Mouse (Mus musculus): ENCODE data around the gene Celsr2. TPM values are rescaled to one million over a fixed set of nuclear protein-coding genes. Genes with fewer than 3 reads are reported as not detected.

Celsr2 gene
- total RNA-seq, 2 experiments from 2014 or later, result 177 to 179 TPM

GRCm38 (mm10) chr3:108381945-108382875 is 33.1 kb downstream of the Celsr2 start:
- no peak for DNase-seq (ENCODE audit: low spot score in 2 of 2)

- DNase-seq (ENCODE audit: low spot score in 2 of 2), result no peak
These were observed 34.7 kb downstream of the Celsr2 start for GRCm38 (mm10) chr3:108380695-108381094.

GRCm38 (mm10) chr3:108378875-108379663 is 36.3 kb downstream of the Celsr2 start:
- no peak for DNase-seq (ENCODE audit: low spot score in 2 of 2)

GRCm38 (mm10) chr3:108372691-108373090 is 42.7 kb downstream of the Celsr2 start:
- no peak for DNase-seq (ENCODE audit: low spot score in 2 of 2)

- DNase-seq (ENCODE audit: low spot score in 2 of 2), result no peak
These were observed 43.1 kb downstream of the Celsr2 start for GRCm38 (mm10) chr3:108372274-108372673.

DNA sequence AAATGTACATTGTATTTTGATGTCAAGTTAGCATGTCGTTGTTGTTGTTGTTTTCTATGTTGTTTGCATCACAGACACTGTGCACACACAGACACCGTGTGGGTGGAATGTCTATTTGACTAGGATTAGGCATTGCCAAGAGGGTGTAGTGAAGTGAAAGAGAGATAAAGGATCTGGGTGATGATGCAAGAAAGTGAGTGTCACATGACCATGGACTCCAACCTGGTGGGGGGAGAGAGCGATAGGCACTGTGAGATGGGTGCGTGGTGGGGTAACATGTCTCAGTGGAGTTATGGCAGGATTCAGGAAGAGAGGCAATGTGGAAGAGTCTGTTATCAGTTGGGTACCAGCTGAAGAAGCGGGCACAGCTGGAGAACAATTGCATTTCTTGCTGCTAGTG is 46.6 kb downstream of the Celsr2 start:
- no peak for DNase-seq (ENCODE audit: low spot score in 2 of 2)

DNA sequence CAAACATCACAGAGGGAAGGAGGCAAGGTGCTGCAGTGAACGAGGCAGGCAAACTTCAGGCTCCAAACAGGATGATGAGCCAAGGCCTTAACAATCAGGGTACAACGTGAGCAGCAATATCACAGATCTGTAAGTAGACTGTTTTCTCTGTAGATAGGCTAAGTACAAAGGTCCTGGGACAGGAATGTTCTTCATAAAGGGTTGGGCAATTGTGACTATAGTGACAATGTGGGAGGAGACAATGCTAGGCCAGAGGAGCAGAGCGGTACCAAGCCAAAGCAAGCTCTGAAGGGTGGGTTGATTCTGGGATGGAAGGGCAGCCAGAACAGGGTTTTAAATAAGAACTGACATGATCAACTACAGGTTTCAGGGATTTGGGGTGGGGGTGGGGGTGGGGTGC is 47.5 kb downstream of the Celsr2 start:
- no peak for DNase-seq (ENCODE audit: low spot score in 2 of 2)

- no peak for DNase-seq (ENCODE audit: low spot score in 2 of 2)
These were observed 48.2 kb downstream of the Celsr2 start for GRCm38 (mm10) chr3:108367173-108367572.

- no peak for DNase-seq (ENCODE audit: low spot score in 2 of 2)
These were observed 50.9 kb downstream of the Celsr2 start, which contains the start of gene Mybphl for GRCm38 (mm10) chr3:108364270-108364995. Gene Mybphl, plus strand, starts transcription at chr3:108364911.

DNA sequence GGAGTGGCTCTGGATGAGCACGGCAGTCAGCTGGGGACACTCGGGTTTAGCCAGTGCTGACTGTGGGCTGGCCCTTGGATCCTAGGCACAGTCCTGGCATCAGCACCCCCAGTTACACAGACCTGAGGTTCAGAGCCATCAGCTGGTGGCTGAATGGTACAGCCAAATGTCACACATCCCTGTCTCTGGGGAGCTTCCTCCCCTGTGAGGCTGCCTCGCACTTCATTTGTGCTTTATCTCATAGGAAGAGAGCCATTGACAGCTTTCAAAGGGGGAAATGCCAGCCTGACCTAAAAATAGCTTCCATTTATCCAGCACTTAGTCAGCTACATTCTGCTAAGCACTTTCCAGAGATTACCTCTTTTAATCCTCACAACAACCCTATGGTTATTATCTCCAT is 51.7 kb downstream of the Celsr2 start:
- no peak for DNase-seq (ENCODE audit: low spot score in 2 of 2)

DNA sequence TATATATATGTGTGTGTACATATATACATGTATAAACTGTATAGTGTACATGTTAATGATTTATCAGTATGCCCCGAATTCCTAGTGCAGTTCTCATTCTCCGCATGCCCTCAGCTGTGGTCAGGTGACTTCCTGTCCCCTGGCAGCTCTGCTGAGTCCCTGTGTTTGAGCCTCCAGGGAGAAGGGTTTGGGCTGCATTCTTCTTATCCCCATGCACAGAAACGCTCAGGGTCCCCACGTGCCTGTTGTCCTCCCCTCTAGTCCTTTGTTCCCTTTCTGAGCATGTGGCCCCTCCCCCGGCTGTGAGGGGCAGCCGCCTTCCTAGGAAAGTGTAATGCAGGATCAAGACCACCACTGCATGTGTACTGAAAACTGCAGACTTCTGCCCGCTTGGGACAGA is 54.5 kb downstream of the Celsr2 start:
- no peak for DNase-seq (ENCODE audit: low spot score in 2 of 2)

GRCm38 (mm10) chr3:108358445-108358844 is 56.9 kb downstream of the Celsr2 start:
- DNase-seq (ENCODE audit: low spot score in 2 of 2), result peak in 1 of 2 experiments; percentile 31

DNA sequence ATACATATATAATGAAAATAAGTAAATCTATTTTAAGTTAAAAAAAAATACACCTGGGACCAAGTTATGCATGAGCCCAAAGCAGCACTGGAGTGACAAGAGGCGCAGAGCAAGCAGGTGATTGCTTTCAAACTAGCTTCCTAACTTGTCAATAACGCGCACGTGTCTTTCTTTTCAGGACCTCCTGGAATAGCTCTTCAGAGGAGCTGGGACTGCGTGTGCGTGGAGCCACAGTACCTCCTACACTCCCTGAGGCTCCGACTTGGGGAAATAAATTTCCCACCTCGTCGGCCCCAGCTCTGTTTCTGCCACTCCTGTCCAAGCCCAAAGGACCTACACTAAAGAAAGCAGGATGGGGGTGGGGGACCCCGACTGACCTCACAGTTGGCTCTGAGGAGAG is 58.3 kb downstream of the Celsr2 start:
- DNase-seq (ENCODE audit: low spot score in 2 of 2), result no peak

DNA sequence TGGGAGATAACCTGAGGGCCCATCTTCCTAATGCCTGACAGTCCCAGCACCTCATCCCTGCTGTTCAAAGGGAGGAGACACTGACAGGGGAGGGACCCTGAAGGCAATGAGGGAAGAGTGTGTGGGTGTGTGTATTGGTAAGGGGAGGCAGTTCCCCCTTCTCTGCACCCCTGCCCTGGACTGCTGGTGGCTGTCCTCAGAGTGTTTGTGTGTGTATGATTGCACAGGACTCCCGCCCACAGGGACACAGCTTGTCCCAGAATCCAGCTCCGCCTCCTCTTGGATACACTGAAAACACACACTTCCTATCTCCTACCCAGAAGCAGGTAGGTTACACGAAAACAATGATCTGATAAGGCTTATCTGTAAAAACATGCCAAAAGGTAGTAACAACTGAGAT is 60.1 kb downstream of the Celsr2 start:
- DNase-seq (ENCODE audit: low spot score in 2 of 2), result no peak

GRCm38 (mm10) chr3:108348376-108348775 is 67.0 kb downstream of the Celsr2 start:
- DNase-seq (ENCODE audit: low spot score in 2 of 2), result no peak

DNA sequence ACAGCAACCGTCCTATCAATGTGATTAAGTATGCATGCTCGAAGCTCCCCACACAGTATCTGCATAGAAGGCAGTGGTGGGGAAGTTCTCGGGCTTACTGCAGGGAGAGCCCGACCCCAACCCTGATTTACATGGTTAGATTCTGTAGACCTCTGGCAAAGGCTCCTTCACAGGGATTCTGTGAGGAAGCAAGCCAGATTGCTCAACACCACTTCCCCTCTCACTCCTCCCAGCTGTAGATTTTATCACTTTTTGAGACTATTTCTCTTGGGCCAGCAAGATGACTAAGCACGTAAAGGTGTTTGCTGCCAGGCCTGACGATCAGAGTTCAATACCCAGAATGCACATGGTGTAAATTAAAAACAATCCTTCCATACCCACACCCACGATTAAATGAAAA is 69.5 kb downstream of the Celsr2 start:
- DNase-seq (ENCODE audit: low spot score in 2 of 2), result no peak

DNA sequence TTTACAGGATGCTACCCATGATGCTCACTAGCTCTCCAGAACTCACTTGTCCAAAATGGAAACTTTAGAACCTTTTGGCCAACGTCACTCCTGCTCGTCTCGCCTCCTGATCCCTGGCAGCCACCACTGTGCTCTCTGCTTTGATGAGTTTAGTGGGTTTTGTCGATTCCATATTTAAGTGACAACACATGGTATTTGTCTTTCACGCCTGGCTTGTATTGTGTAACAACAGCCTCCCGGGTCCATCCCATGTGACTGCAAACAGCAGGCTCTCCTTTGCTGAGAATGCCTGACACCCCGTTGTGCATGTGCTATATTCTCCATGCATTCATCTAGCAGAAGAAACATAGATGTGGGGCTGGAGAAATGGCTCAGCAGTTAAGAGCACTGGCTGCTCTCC is 73.2 kb downstream of the Celsr2 start:
- no peak for DNase-seq (ENCODE audit: low spot score in 2 of 2)

DNA sequence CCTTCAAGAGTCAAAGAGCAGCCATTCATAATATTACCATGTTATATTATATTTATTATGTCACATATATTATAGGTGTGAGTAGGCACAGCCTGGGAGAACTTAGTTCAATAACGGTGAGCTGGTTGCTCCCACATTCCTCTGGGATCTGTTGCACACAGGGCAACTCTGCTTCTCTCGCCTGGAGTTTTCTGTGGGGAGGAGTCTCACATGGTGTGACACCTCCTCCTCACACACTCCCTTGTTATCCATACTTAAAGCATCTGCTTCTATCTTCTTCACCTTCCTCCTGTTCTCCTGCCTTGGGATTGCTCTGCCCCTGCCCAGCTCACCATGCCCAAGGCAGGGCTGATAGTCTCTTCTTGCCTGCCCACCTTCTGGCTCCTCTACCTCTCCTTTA is 74.3 kb downstream of the Celsr2 start:
- no peak for DNase-seq (ENCODE audit: low spot score in 2 of 2)
